Comparison of ENCODE assay signal across 7 mouse cellular contexts in genomic region chr5:124777178-124777709, GRCm38 (mm10). TPM values are rescaled to one million over a fixed set of nuclear protein-coding genes. Genes with fewer than 3 reads are reported as not detected.
A peak's percentile ranks its signal among the peaks of the same experiment; 100 is the strongest.
DNase-seq lines count a peak whose midpoint lies in the region; ATAC-seq and TF ChIP-seq lines count a peak whose summit lies in the region.

No protein-coding gene starts in this region.

- no peak for TF ChIP-seq EP300 in liver, embryonic 14.5 days (IDR thresholded peaks at IDR 0.05; ENCODE audit: low read depth)

- no peak for TF ChIP-seq POLR2A in spleen, adult 2 months (IDR thresholded peaks at IDR 0.05; ENCODE audit: low read depth, low read length)

- ATAC-seq in kidney, postnatal 0 days (replicated peaks; ENCODE audit: low FRiP score, low read depth), result no peak
- no peak for ATAC-seq in liver, embryonic 14.5 days (ENCODE audit: insufficient read depth)

- peak; percentile 19; the same call in 1 of the 2 replicates for TF ChIP-seq CTCF in spleen, adult 2 months (IDR thresholded peaks at IDR 0.05; ENCODE audit: extremely low read depth, insufficient read depth, insufficient read length, insufficient replicate concordance)
- TF ChIP-seq CTCF in kidney, postnatal 0 days (IDR thresholded peaks at IDR 0.05; ENCODE audit: low read depth), result peak; percentile 83
- peak; percentile 72 for TF ChIP-seq CTCF in liver, embryonic 14.5 days (IDR thresholded peaks at IDR 0.05; ENCODE audit: low read depth)

- H3K27ac ChIP-seq in spleen, adult 2 months (ENCODE audit: insufficient read depth, low read length), result no peak overlapping the region
- H3K27ac ChIP-seq in kidney, postnatal 0 days, result no peak overlapping the region
- H3K27ac ChIP-seq in liver, embryonic 14.5 days, result no peak overlapping the region

- 55% methylated on average over 6 of the region's 6 CpGs for WGBS in spleen, adult 2 months
- 57% methylated on average over 6 of the region's 6 CpGs for WGBS in kidney, postnatal 0 days
- WGBS in liver, embryonic 14.5 days (ENCODE audit: insufficient replicate concordance), result 37% methylated on average over 6 of the region's 6 CpGs

- H3K4me2 ChIP-seq in kidney, postnatal 0 days (ENCODE audit: low read length), result no peak overlapping the region
- no peak overlapping the region for H3K4me2 ChIP-seq in liver, embryonic 14.5 days (ENCODE audit: low read depth)

- H3K4me1 ChIP-seq in spleen, adult 2 months (ENCODE audit: control insufficient read depth, insufficient read depth, insufficient read length), result no peaks in the 10 kb centered on the region
- H3K4me1 ChIP-seq in kidney, postnatal 0 days (replicated peaks; ENCODE audit: insufficient read depth, low read length), result no peaks in the 10 kb centered on the region
- H3K4me1 ChIP-seq in liver, embryonic 14.5 days (replicated peaks; ENCODE audit: control insufficient read depth in 2 of 2, insufficient read depth in 2 of 2, low read length in 1 of 2), result no peaks in the 10 kb centered on the region

- no peaks in the 10 kb centered on the region for H3K27me3 ChIP-seq in spleen, adult 2 months (ENCODE audit: control insufficient read depth, insufficient read depth, low read length)
- H3K27me3 ChIP-seq in kidney, postnatal 0 days (ENCODE audit: insufficient read depth, low read length), result no peaks in the 10 kb centered on the region
- no peaks in the 10 kb centered on the region for H3K27me3 ChIP-seq in liver, embryonic 14.5 days (ENCODE audit: control insufficient read depth, insufficient read depth, low read length)
- H3K27me3 ChIP-seq in splenic B cell, adult 2 months (ENCODE audit: control insufficient read depth, insufficient read depth, low read length, poor library complexity, severe bottlenecking), result no peaks in the 10 kb centered on the region

- no peak overlapping the region for H3K9ac ChIP-seq in kidney, postnatal 0 days (ENCODE audit: low read depth, low read length)
- no peak overlapping the region for H3K9ac ChIP-seq in liver, embryonic 14.5 days (replicated peaks)

- no peaks in the 10 kb centered on the region for H3K9me3 ChIP-seq in kidney, postnatal 0 days (replicated peaks; ENCODE audit: low read length)
- H3K9me3 ChIP-seq in liver, embryonic 14.5 days (ENCODE audit: control insufficient read depth, low read length), result no peaks in the 10 kb centered on the region

- peak in 1 of 2 experiments; percentile 22 for DNase-seq in spleen, adult 2 months (ENCODE audit: low read depth in 1 of 2, low spot score in 2 of 2)
- no peak for DNase-seq in spleen, adult 12 weeks (ENCODE audit: low spot score)
- DNase-seq in adrenal gland, adult 8-10 months, result peak; percentile 25
- DNase-seq in embryo, embryonic 10.5 days (ENCODE audit: low spot score), result peak; percentile 50
- peak; percentile 74 for DNase-seq in kidney, postnatal 0 days (ENCODE audit: low spot score)
- DNase-seq in liver, embryonic 14.5 days (ENCODE audit: low read depth in 3 of 3, low spot score in 3 of 3), result peak; percentile 24 to 41 (median 28)
- peak; percentile 67 for DNase-seq in splenic B cell, adult 2 months (ENCODE audit: low read depth, low spot score)

- H3K36me3 ChIP-seq in spleen, adult 2 months (ENCODE audit: control insufficient read depth, insufficient read depth, low read length), result no peaks in the 10 kb centered on the region
- H3K36me3 ChIP-seq in kidney, postnatal 0 days (ENCODE audit: insufficient read depth, low read length), result no peaks in the 10 kb centered on the region
- no peaks in the 10 kb centered on the region for H3K36me3 ChIP-seq in liver, embryonic 14.5 days (replicated peaks; ENCODE audit: control insufficient read depth, insufficient read depth, low read depth)
- no peaks in the 10 kb centered on the region for H3K36me3 ChIP-seq in splenic B cell, adult 2 months (ENCODE audit: control insufficient read depth, insufficient read depth, low read length, poor library complexity, severe bottlenecking)

- H3K4me3 ChIP-seq in spleen, adult 2 months (ENCODE audit: extremely low read depth, insufficient read depth, insufficient read length), result no peak overlapping the region
- H3K4me3 ChIP-seq in kidney, postnatal 0 days (replicated peaks; ENCODE audit: low read depth, low read length), result no peak overlapping the region
- H3K4me3 ChIP-seq in liver, embryonic 14.5 days (ENCODE audit: insufficient read depth in 1 of 2, low read depth in 2 of 2, low read length in 2 of 2), result no peak overlapping the region

RNA-seq across cellular contexts. Expression of gene Dnah10, which starts 52.4 kb away (rescaled TPM):
- polyA plus RNA-seq in spleen, adult 2 months (2012; rRNA removed), result 0.02 and 0.06 TPM in 2 replicates
- total RNA-seq in adrenal gland, adult 8-10 months (2022), result 10 to 100 TPM in 1 of 4 experiments, 1 to 10 TPM in 3; 1.7 to 10.5 (median 5.8) TPM
- 0.11 and 0.19 TPM in 2 replicates for polyA plus RNA-seq in kidney, postnatal 0 days (2015; fragmentation: Nextera tagmentation; extraction: Ambion mirVana)
- 0.02 TPM in 2 replicates for polyA plus RNA-seq in liver, embryonic 14.5 days (2012; rRNA removed)
- not detected in 2 replicates for polyA plus RNA-seq in liver, embryonic 14.5 days (2014; fragmentation: Nextera tagmentation; extraction: Ambion mirVana)

Comparison
In these comparisons a context has a peak if more than half of its experiments do, and no peak if none do; other contexts are left out.
1. CTCF ChIP-seq: peak in every context shown above with its lines; median percentile 83 in kidney, postnatal 0 days; 72 in liver, embryonic 14.5 days; 19 in spleen, adult 2 months.